Mouse (Mus musculus) inflammation-experienced regulatory T-cells, adult 6 months (primary cell): Measurements from ENCODE around the gene Gm44790. TPM values are rescaled to one million over a fixed set of nuclear protein-coding genes. Genes with fewer than 3 reads are reported as not detected.
"Not testable (repeated sequence)": the region's sequence is repeated elsewhere in the genome, so short reads cannot be mapped to it uniquely, and the experiment has no call there.

Experiments used
- ATAC-seq: one replicate; pipeline ENCODE4 v1.8.0; 2017
- polyA plus RNA-seq, 3 experiments: library from polyadenylated mRNA; unstranded; fragments of 100-300 nt; shearing (Covaris generic); gene quantifications; one replicate each; pipeline ENCODE4 v1.2.1; 2017

Gene Gm44790
- polyA plus RNA-seq: not detected

GRCm38 (mm10) chr6:86426358-86426757, at the start of gene Gm44790:
Gene Gm44790, plus strand, starts transcription at chr6:86426658.
- no peak for ATAC-seq

GRCm38 (mm10) chr6:86378341-86378740, 48.1 kb upstream of the Gm44790 start:
- no peak for ATAC-seq

- ATAC-seq: not testable (repeated sequence)
These were observed 46.3 kb upstream of the Gm44790 start for GRCm38 (mm10) chr6:86380112-86380511.

DNA sequence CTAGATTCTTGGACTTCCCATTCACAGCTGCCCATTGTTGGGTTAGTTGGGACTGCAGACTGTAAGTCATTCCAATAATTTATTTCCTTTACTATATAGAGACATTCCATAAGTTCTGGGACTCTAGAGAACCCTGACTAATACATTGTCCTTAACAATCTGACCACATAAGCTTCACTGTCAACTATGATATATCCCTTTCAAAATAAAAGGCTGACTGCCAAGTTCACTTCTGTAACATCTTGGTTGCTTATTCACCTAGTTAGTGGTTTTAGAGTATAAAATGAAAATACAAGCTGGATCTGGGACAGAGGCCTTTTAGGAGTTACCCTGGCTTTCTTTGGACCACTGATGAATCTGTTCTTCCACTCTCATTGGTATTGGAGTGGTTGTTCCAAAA, 43.9 kb upstream of the Gm44790 start:
- no peak for ATAC-seq

DNA sequence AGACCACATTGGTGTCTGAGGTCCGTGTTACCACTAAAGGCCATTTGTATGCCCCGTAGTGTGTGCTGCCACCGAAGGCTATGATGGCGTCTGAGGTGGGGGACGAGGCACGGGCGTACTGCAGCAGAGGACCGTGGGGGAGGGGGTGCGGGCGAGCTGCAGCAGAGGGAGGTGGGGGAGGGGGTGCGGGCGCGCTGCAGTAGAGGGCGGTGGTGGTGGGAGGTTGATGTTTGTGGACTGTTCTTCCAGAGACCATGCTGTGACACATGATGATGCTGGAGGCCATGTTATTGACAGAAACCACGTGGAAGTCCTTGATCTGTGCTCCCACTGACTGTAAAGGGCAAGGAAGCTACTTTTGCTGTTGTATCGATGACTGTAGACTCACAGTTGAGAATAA, 43.1 kb upstream of the Gm44790 start:
- no peak for ATAC-seq

- ATAC-seq: no peak
These were observed 41.8 kb upstream of the Gm44790 start for GRCm38 (mm10) chr6:86384692-86385091.

GRCm38 (mm10) chr6:86385362-86386104, 40.9 kb upstream of the Gm44790 start:
- ATAC-seq: no peak

DNA sequence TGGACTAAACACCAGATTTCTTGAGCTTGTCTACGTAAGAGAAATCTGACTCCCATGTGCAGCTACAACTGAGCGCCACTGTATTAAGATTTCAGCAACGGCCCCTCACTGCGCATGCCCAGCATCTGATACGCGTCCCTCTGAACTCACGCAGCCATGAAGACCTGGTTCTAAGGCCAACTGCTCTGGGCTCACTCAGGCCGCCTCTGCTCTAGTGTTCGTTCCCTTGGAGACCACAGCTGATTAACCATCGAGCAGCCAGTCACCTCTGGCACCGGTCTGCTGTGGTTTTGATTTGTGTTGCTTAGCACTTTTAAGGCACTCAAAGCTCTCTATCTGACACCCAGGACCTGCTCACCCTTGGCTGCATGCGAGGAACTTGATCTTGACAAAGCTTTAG, 39.1 kb upstream of the Gm44790 start:
- ATAC-seq: no peak

DNA sequence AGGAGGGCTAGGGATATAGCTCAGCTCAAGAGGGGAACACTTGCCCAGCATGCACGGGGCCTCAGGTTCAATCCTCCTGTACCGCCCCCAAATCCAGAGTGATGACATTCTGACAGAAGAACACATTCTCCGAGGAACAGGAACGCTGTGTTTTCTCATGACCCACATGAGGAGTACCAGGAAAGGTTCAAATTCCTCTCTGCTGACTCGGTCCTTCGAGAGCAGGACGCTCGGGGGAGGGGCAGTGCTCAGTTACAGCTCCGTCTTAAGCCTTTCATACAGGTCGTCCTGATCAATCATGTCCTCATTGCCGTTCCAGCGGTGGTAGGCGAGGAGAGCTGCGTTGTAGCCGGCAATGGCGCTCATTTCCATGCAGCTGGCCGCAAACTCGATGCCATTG, 38.0 kb upstream of the Gm44790 start:
- no peak for ATAC-seq

GRCm38 (mm10) chr6:86391326-86391725, 35.1 kb upstream of the Gm44790 start:
- ATAC-seq: no peak

DNA sequence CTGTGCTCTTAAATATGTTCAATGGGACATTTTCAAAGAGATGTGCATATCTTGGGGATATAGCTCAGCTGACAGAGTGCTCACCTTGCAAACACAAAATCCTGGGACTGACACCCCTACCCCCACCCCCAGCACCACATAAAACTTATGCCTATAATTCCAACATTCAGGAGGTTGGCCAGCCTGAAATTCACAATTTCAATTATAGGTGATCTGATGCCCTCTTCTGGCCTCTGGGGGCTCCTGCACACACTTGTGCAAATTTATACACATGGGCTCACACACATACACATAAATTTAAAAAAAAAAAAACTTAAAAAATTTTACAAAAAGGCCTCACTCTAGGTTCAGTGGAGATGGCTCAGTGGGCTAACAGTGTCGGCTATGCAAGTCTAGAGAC, 33.3 kb upstream of the Gm44790 start:
- no peak for ATAC-seq

DNA sequence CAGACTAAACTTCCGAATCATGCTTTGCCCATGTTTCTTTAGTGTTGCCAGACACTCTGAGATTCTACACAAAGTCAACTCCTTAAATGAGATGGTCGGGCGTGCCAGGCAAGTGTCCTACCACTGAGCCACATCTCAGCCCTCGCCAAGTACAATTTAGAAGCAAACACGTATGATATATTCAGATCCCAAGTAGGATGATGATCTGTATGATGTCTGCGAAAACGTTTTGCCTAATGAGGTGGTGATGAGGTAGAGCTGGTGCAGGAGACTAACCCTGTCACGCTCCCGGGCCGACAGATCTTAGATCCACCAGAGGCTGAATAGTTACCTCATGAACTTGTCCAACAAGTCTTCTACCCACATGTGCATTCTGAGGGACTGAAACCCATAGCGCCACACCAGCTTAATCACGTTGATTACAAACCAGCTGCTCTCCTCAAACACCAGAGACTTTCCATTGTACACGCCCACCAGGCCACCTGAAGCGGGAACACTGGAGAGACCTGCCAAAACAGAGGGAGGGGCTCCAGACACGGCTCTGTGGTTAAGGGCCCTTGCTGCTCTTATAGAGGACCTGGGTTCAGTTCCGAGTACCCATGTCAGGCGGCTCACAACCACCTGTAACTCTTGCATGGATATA, 32.3 kb upstream of the Gm44790 start:
- ATAC-seq: no peak

GRCm38 (mm10) chr6:86395021-86395420, 31.4 kb upstream of the Gm44790 start:
- no peak for ATAC-seq

DNA sequence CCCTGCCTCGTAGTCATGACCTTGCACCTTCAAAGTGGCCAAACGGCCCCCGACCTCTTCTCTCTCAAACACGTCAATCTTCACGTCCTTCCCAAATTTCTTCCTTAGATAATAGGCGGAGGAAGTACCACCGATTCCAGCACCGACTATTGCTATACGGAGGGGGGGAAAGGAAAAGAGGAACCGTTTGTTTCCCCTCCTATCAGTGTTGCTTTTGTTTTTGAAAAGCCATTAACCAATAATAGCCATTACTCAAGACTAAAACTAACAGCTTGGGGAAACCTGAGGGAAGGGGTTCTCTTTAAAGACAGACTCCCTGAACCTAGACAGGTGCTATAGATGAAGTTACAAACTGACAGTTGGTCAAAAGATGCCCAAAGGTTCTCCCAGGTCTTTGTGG, 30.5 kb upstream of the Gm44790 start:
- no peak for ATAC-seq

DNA sequence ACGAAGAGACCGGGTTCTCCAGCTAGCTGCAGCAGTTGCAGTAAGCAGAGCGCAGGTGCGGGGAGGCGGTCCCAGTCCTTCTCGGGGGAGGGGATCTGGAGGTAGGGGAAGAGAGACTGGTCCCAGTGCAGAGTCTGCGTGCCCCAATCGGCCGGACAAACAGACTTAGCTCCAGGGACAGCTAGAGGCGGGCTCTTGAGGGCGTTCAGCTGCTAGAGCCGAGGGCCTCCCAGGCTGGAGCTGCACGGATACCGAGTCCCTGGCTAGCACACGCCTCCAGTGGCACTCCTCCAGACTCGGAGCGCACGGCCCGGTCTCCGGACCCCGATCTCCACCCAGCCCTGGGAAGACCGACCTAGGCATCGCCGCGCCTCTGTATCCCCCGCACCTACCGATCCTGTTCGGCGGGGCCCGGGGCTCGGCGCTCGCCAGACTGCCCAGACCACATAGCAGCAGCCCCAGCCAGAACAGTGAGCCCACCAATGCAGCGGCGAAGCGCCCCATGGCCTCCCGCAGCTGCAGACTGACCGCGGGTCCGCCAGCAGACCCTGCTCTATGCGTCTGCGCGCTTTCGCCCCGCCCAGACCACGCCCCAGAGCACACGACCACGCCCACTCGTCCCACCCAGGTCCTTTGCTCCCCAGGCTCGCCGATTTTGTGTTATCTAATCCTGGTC, 29.7 kb upstream of the Gm44790 start, which contains the start of gene Pcyox1:
Gene Pcyox1 (minus strand): TSS at position 574 of the 676 bp plus-strand sequence.
- peak; percentile 69 for ATAC-seq

DNA sequence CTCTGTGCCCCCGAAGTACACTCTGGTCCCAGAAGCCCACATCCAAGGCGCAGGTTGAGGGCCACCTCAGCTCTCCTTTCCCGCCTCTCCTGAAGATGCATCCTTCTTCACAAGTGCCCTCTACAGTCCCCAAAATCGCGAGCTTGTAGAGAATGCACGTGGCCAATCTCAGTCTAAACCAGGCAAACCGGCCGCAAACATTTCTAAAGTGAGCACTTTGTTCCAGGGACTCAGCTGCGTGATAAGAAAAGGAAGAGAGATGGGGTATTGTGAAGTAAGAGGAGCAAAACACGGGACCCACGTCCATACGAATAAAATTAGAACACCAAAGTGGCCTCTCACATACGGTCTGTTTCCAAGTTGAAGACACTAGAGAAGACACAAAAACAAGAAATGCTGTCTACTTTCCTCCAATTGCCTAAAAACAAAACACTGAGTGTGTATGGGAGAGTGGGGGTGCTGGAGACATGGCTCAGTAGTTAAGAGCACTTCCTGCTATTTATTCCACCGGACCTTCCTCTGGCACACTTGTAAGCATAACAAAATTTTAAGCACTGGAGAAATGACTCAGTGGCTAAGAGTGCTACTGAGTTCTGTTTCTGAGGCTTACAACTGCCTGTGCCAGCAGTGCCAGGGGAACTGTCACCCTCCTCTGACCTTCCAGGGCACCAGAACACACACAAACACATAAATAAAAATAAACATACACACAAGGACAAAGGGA, 29.0 kb upstream of the Gm44790 start:
- peak; percentile 12 for ATAC-seq

DNA sequence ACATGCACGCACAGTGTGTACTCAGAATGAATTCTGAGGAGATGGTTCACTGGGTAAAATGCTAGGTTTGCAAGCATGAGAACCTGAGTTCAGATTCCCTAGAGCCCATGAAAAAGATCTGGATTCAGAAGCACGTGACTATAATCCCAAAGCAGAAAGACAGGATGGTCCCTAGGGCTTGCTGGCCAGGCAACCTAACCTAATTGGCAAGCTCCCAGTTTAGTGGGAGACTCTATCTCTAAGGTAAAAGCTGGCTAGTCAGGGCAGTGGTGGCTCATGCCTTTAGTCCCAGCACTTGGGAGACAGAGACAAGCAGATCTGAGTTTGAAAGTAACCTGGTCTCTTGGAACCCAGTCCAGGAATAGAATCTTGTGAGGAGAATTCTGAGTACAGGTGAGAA, 27.5 kb upstream of the Gm44790 start:
- ATAC-seq: no peak

- ATAC-seq: no peak
These were observed 26.5 kb upstream of the Gm44790 start for GRCm38 (mm10) chr6:86399995-86400394.

DNA sequence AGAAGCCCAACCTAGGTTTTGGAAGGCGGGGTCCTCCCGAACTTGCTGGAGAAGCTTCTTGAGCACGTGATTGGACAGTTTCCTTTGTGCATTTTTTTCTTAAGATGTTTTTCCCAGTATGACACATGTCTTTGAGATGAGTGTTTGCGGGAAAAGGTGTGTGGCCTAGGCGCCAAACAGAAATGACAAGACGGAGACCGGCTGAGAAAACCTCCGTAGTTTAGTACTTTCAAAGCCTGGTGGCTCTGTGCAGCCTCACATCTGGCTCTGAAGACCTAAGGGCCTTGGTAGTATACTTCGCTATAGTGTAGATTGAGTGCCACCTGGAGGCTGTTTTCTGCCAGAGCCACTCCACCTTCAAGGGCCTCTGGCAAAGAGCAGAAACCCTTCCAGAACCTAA, 25.5 kb upstream of the Gm44790 start:
- ATAC-seq: peak; percentile 63

DNA sequence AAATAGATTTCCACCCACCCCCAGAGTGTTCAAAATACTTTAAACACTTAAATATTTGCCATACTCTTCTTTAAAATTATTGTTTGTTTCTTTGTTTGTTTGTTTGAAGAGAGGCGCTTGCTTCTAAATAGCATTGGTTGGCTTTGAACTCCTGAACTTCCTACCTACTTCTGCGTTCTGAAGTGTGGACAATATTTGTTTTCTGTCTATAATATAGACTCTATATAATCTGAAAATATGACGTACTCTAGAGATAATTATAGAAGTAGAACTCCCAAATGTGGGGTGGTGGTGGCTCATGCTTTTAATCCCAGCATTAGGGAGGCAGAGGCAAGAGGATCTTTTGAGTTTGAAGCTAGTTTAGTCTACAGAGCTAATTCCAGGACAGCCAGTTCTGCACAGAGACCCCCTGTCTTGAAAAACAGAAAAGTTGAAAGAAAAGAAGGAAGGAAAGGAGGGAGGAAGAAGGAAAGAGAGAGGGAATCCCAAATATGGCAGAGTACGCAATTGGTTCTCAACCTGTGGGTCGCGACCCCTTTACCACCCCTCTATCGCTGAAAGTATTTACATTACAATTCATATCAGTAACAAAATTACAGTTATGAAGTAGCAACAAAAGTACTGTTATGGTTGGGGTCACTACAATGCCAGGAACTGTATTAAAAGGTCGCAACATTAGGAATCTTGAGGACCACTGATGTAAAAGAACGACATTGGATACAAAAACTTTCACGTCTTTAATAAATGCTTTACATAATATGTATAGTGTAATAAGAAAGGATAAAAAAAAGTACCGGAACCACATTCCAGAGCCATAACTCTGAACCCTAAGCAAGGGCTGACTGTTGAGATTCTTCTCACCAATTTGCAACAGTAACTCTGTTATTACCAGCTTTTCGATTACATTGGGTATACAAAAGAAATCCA, 23.5 kb upstream of the Gm44790 start:
- no peak for ATAC-seq

GRCm38 (mm10) chr6:86403728-86404099, 22.7 kb upstream of the Gm44790 start:
- ATAC-seq: peak; percentile 47
